ENCODE assay signal across 14 mouse cellular contexts in the genomic region with DNA sequence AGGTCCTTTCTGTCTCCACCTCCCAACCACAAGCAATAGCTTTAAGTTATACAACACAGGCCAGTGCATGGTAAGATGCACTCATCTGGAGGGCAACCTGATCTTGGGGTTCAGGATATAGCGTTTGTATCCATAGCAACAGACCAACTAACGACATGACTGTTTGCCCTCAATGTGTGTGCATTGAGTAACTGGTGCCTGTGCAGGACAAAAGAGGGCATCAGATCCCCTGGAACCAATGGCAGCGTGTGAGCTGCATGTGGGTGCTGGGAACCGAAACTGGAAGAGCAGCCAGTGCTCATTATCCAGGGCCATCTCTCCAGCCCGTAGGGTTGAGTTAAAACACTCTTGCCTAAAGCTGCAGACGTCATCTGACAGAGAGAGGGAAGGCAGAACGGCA. TPM values are rescaled to one million over a fixed set of nuclear protein-coding genes. Genes with fewer than 3 reads are reported as not detected.
DNase-seq lines count a peak whose midpoint lies in the region; ATAC-seq and TF ChIP-seq lines count a peak whose summit lies in the region.
"Had no signal": no experiment of that assay in that cellular context is flagged by ENCODE, and none has a peak within 500 bp of the region (broad histone marks: within the 10 kb centered on the region; RNA-seq: fewer than 3 reads in every experiment).

No protein-coding gene starts in this region.

- H3K4me3 ChIP-seq in left cerebral cortex, adult 2 months, result no peak overlapping the region
- no peak overlapping the region for H3K4me3 ChIP-seq in forebrain, postnatal 0 days (ENCODE audit: low read depth, low read length)
- no peak overlapping the region for H3K4me3 ChIP-seq in neural tube, embryonic 15.5 days (replicated peaks)
- H3K4me3 ChIP-seq: embryonic facial prominence, embryonic 13.5 days; heart, embryonic 12.5 days; hindbrain, embryonic 15.5 days; midbrain, embryonic 13.5 days had no signal

- peaks cover 4% of the 10 kb centered on the region; the same call in 1 of the 2 replicates for H3K4me1 ChIP-seq in forebrain, postnatal 0 days (ENCODE audit: insufficient read depth)
- peaks cover 16% of the 10 kb centered on the region for H3K4me1 ChIP-seq in neural tube, embryonic 15.5 days

- 27% methylated on average over 7 of the region's 7 CpGs for WGBS in forebrain, postnatal 0 days
- WGBS in neural tube, embryonic 15.5 days, result 30% methylated on average over 7 of the region's 7 CpGs

- DNase-seq in left cerebral cortex, adult 2 months (ENCODE audit: extremely low spot score in 1 of 2, low spot score in 2 of 2), result no peak
- no peak for DNase-seq in left cerebral cortex, adult 18-20 months (ENCODE audit: low spot score in 2 of 2)
- no peak for DNase-seq in forebrain, postnatal 0 days
- no peak for DNase-seq in gastrocnemius, postnatal 4 days (ENCODE audit: low spot score in 2 of 2)
- DNase-seq in urinary bladder, adult 2 months (ENCODE audit: low spot score), result no peak
- DNase-seq: adrenal gland, postnatal 25 days; cerebellum, adult 8-10 months; lung, adult 18-20 months had no signal

- H3K27me3 ChIP-seq in forebrain, postnatal 0 days (ENCODE audit: insufficient read depth, low read length), result no peaks in the 10 kb centered on the region
- H3K27me3 ChIP-seq in neural tube, embryonic 15.5 days (replicated peaks), result no peaks in the 10 kb centered on the region
- H3K27me3 ChIP-seq: embryonic facial prominence, embryonic 13.5 days; heart, embryonic 12.5 days; hindbrain, embryonic 15.5 days; midbrain, embryonic 13.5 days had no signal

- peak overlapping the region; percentile 34; the same call in 1 of the 2 replicates for H3K27ac ChIP-seq in left cerebral cortex, adult 2 months
- H3K27ac ChIP-seq in forebrain, postnatal 0 days (ENCODE audit: low read depth, low read length), result no peak overlapping the region
- no peak overlapping the region for H3K27ac ChIP-seq in neural tube, embryonic 15.5 days (replicated peaks)
- H3K27ac ChIP-seq: embryonic facial prominence, embryonic 13.5 days; hindbrain, embryonic 15.5 days; midbrain, embryonic 13.5 days had no signal

- H3K9ac ChIP-seq in forebrain, postnatal 0 days, result no peak overlapping the region
- no peak overlapping the region for H3K9ac ChIP-seq in neural tube, embryonic 15.5 days (replicated peaks)
- H3K9ac ChIP-seq: embryonic facial prominence, embryonic 13.5 days; heart, embryonic 12.5 days; hindbrain, embryonic 15.5 days; midbrain, embryonic 13.5 days had no signal

- no peak for TF ChIP-seq CTCF in left cerebral cortex, adult 2 months (IDR thresholded peaks at IDR 0.05)
- no peak for TF ChIP-seq CTCF in forebrain, postnatal 0 days (IDR thresholded peaks at IDR 0.05; ENCODE audit: low read depth)

- intact Hi-C loops in left cerebral cortex, adult 2 months (cut with DNase I), result no loop called here

- H3K36me3 ChIP-seq in forebrain, postnatal 0 days (ENCODE audit: insufficient read depth), result no peaks in the 10 kb centered on the region
- H3K36me3 ChIP-seq in neural tube, embryonic 15.5 days, result no peaks in the 10 kb centered on the region
- H3K36me3 ChIP-seq: embryonic facial prominence, embryonic 13.5 days; hindbrain, embryonic 15.5 days; midbrain, embryonic 13.5 days had no signal

- peak; percentile 25; the same call in 1 of the 2 replicates for ATAC-seq in common myeloid progenitor, adult 5-6 weeks (replicated peaks; ENCODE audit: low read depth, poor library complexity, severe bottlenecking)
- peak; percentile 23; the same call in 1 of the 2 replicates for ATAC-seq in forebrain, postnatal 0 days
- ATAC-seq in neural tube, embryonic 15.5 days (ENCODE audit: low FRiP score), result no peak
- ATAC-seq: midbrain, embryonic 13.5 days had no signal

- H3K9me3 ChIP-seq in forebrain, postnatal 0 days (ENCODE audit: low read length), result no peaks in the 10 kb centered on the region
- H3K9me3 ChIP-seq in neural tube, embryonic 15.5 days (replicated peaks), result no peaks in the 10 kb centered on the region
- H3K9me3 ChIP-seq: embryonic facial prominence, embryonic 13.5 days; heart, embryonic 12.5 days; hindbrain, embryonic 15.5 days; midbrain, embryonic 13.5 days had no signal

- no peak overlapping the region for H3K4me2 ChIP-seq in forebrain, postnatal 0 days (ENCODE audit: low read depth)
- H3K4me2 ChIP-seq in neural tube, embryonic 15.5 days, result 0 out of 2 replicates have a peak overlapping the region, but pooled peaks have one; percentile 5
- H3K4me2 ChIP-seq: embryonic facial prominence, embryonic 13.5 days; heart, embryonic 12.5 days; hindbrain, embryonic 15.5 days; midbrain, embryonic 13.5 days had no signal

RNA-seq across cellular contexts. Expression of gene Fbxo34, which starts 38.5 kb away (rescaled TPM):
- 100 to 1,000 TPM in 1 of 2 experiments, 10 to 100 TPM in 1; 86.6 to 110 TPM for total RNA-seq in left cerebral cortex, adult 2 months (2021)
- 10 to 100 TPM; 88.1 to 95.7 TPM for total RNA-seq in left cerebral cortex, adult 18-20 months (2021)
- total RNA-seq in common myeloid progenitor, adult 5-6 weeks (2017), result 15.2 and 29.1 TPM in 2 replicates
- 18.9 and 20.0 TPM in 2 replicates for total RNA-seq in forebrain, postnatal 0 days (2014; rRNA removed)
- polyA plus RNA-seq in forebrain, postnatal 0 days (2015; fragmentation: Nextera tagmentation; extraction: Ambion mirVana), result 23.0 and 33.8 TPM in 2 replicates
- 30.9 and 32.3 TPM in 2 replicates for polyA plus RNA-seq in neural tube, embryonic 15.5 days (2015; fragmentation: Nextera tagmentation; extraction: Ambion mirVana)
- total RNA-seq in gastrocnemius, postnatal 4 days (2021), result 10 to 100 TPM; 19.6 to 20.5 TPM
- polyA plus RNA-seq in urinary bladder, adult 2 months (2012; rRNA removed), result 14.4 and 16.0 TPM in 2 replicates
